Mouse (Mus musculus) c-Kit-negative CD71-positive TER-119-positive erythroid progenitor cells, embryonic 14.5 days (primary cell): Measurements from ENCODE around the gene Rab6a.
"Not testable (repeated sequence)": the region's sequence is repeated elsewhere in the genome, so short reads cannot be mapped to it uniquely, and the experiment has no call there.

Experiments used
- DNase-seq: peaks from one replicate; pipeline ENCODE4 v3.0.0-alpha.2; 2013; ENCODE audit warnings: low read depth, low spot score

The Rab6a gene

GRCm38 (mm10) chr7:100607214-100608129, at the start of gene Rab6a:
Rab6a (plus strand) TSS chr7:100607410.
- DNase-seq = peak; percentile 97

- no peak for DNase-seq
Measured at GRCm38 (mm10) chr7:100559331-100559730, 47.9 kb upstream of the Rab6a start.

GRCm38 (mm10) chr7:100561861-100562587, 45.2 kb upstream of the Rab6a start:
- no peak for DNase-seq

- not testable (repeated sequence) for DNase-seq
Measured at GRCm38 (mm10) chr7:100567238-100567637, 40.0 kb upstream of the Rab6a start.

GRCm38 (mm10) chr7:100569907-100570306, 37.3 kb upstream of the Rab6a start:
- no peak for DNase-seq

- DNase-seq = peak; percentile 58
Measured at GRCm38 (mm10) chr7:100570930-100571715, 36.1 kb upstream of the Rab6a start.

- no peak for DNase-seq
Measured at GRCm38 (mm10) chr7:100572061-100572460, 35.1 kb upstream of the Rab6a start.

- no peak for DNase-seq
Measured at GRCm38 (mm10) chr7:100572704-100573103, 34.5 kb upstream of the Rab6a start.

- no peak for DNase-seq
Measured at GRCm38 (mm10) chr7:100578794-100579193, 28.4 kb upstream of the Rab6a start.

- DNase-seq = no peak
Measured at GRCm38 (mm10) chr7:100582235-100582634, 25.0 kb upstream of the Rab6a start.

- DNase-seq = peak; percentile 86
Measured at GRCm38 (mm10) chr7:100582727-100583236, 24.4 kb upstream of the Rab6a start.

GRCm38 (mm10) chr7:100589816-100590215, 17.4 kb upstream of the Rab6a start:
- DNase-seq = no peak

- DNase-seq = no peak
Measured at GRCm38 (mm10) chr7:100590504-100590844, 16.7 kb upstream of the Rab6a start.

GRCm38 (mm10) chr7:100590845-100591521, 16.2 kb upstream of the Rab6a start:
- no peak for DNase-seq

GRCm38 (mm10) chr7:100591522-100591852, 15.7 kb upstream of the Rab6a start:
- DNase-seq = no peak

- DNase-seq = no peak
Measured at GRCm38 (mm10) chr7:100593349-100593748, 13.9 kb upstream of the Rab6a start.

- DNase-seq = no peak
Measured at GRCm38 (mm10) chr7:100600211-100600610, 7.0 kb upstream of the Rab6a start.

- peak; percentile 45 for DNase-seq
Measured at GRCm38 (mm10) chr7:100608130-100608741, 1.0 kb downstream of the Rab6a start, which contains the start of gene Mrpl48. Mrpl48 (minus strand) TSS chr7:100608301.

GRCm38 (mm10) chr7:100608910-100609309, 1.7 kb downstream of the Rab6a start:
- no peak for DNase-seq

- DNase-seq = no peak
Measured at GRCm38 (mm10) chr7:100616121-100616857, 9.1 kb downstream of the Rab6a start.
